12 mouse cellular contexts compared by ENCODE assay signal in genomic region chr6:34865213-34865612, GRCm38 (mm10). TPM values are rescaled to one million over a fixed set of nuclear protein-coding genes. Genes with fewer than 3 reads are reported as not detected.
DNase-seq lines count a peak whose midpoint lies in the region; ATAC-seq lines count a peak whose summit lies in the region.
"Had no signal": no experiment of that assay in that cellular context is flagged by ENCODE, and none has a peak within 500 bp of the region (broad histone marks: within the 10 kb centered on the region; RNA-seq: fewer than 3 reads in every experiment).

No protein-coding gene starts in this region.

- 46% methylated on average over 5 of the region's 5 CpGs for WGBS in intestine, embryonic 15.5 days
- 40% methylated on average over 5 of the region's 5 CpGs for WGBS in stomach, embryonic 15.5 days
- 77% methylated on average over 5 of the region's 5 CpGs for WGBS in forebrain, embryonic 15.5 days

- ATAC-seq in megakaryocyte, adult 5-6 weeks (ENCODE audit: poor library complexity, severe bottlenecking) = no peak
- no peak for ATAC-seq in intestine, embryonic 15.5 days
- no peak for ATAC-seq in stomach, embryonic 15.5 days (ENCODE audit: insufficient read depth, low FRiP score, low read depth)
- no peak for ATAC-seq in forebrain, embryonic 15.5 days (replicated peaks)
- ATAC-seq: Patski had no signal

- H3K36me3 ChIP-seq in megakaryocyte, embryonic 14.5 days (replicated peaks; ENCODE audit: low read length) = peaks cover 58% of the 10 kb centered on the region
- H3K36me3 ChIP-seq in intestine, embryonic 15.5 days = no peaks in the 10 kb centered on the region
- H3K36me3 ChIP-seq in stomach, embryonic 15.5 days = no peaks in the 10 kb centered on the region
- H3K36me3 ChIP-seq in forebrain, embryonic 15.5 days = no peaks in the 10 kb centered on the region

- H3K4me2 ChIP-seq in intestine, embryonic 15.5 days (replicated peaks) = no peak overlapping the region
- no peak overlapping the region for H3K4me2 ChIP-seq in stomach, embryonic 15.5 days
- no peak overlapping the region for H3K4me2 ChIP-seq in forebrain, embryonic 15.5 days (replicated peaks)

- H3K9me3 ChIP-seq in megakaryocyte, embryonic 14.5 days = no peaks in the 10 kb centered on the region
- H3K9me3 ChIP-seq in intestine, embryonic 15.5 days = no peaks in the 10 kb centered on the region
- no peaks in the 10 kb centered on the region for H3K9me3 ChIP-seq in stomach, embryonic 15.5 days
- no peaks in the 10 kb centered on the region for H3K9me3 ChIP-seq in forebrain, embryonic 15.5 days

- H3K9ac ChIP-seq in intestine, embryonic 15.5 days = no peak overlapping the region
- no peak overlapping the region for H3K9ac ChIP-seq in stomach, embryonic 15.5 days
- no peak overlapping the region for H3K9ac ChIP-seq in forebrain, embryonic 15.5 days (replicated peaks)

- H3K4me1 ChIP-seq in megakaryocyte, embryonic 14.5 days = peaks cover 87% of the 10 kb centered on the region
- H3K4me1 ChIP-seq in intestine, embryonic 15.5 days (replicated peaks) = peaks cover 15% of the 10 kb centered on the region; the same call in 1 of the 2 replicates
- peaks cover 33% of the 10 kb centered on the region for H3K4me1 ChIP-seq in stomach, embryonic 15.5 days
- no peaks in the 10 kb centered on the region for H3K4me1 ChIP-seq in forebrain, embryonic 15.5 days

- H3K4me3 ChIP-seq in megakaryocyte, embryonic 14.5 days (replicated peaks) = peak overlapping the region; percentile 89
- H3K4me3 ChIP-seq in intestine, embryonic 15.5 days (replicated peaks) = no peak overlapping the region
- H3K4me3 ChIP-seq in stomach, embryonic 15.5 days (replicated peaks) = no peak overlapping the region
- no peak overlapping the region for H3K4me3 ChIP-seq in forebrain, embryonic 15.5 days

- DNase-seq in heart, adult 11 months = peak; percentile 97
- no peak for DNase-seq in heart, postnatal 10 days
- no peak for DNase-seq in MN1 (ENCODE audit: low spot score)
- DNase-seq: layer of hippocampus, postnatal 36 days; midbrain, embryonic 14.5 days had no signal

- intact Hi-C loops in heart, postnatal 10 days (cut with DNase I) = loop anchor here (1.0 kb wide), 2 partner anchors 12 to 84 kb away; no protein-coding TSS in a partner anchor

- peak overlapping the region; percentile 27; the same call in 1 of the 2 replicates for H3K27ac ChIP-seq in intestine, embryonic 15.5 days
- 0 out of 2 replicates have a peak overlapping the region, but pooled peaks have one; percentile 59 for H3K27ac ChIP-seq in stomach, embryonic 15.5 days
- H3K27ac ChIP-seq in forebrain, embryonic 15.5 days (replicated peaks) = no peak overlapping the region

- no peaks in the 10 kb centered on the region for H3K27me3 ChIP-seq in megakaryocyte, embryonic 14.5 days (replicated peaks)
- H3K27me3 ChIP-seq in intestine, embryonic 15.5 days (replicated peaks) = no peaks in the 10 kb centered on the region
- no peaks in the 10 kb centered on the region for H3K27me3 ChIP-seq in stomach, embryonic 15.5 days (replicated peaks)
- no peaks in the 10 kb centered on the region for H3K27me3 ChIP-seq in forebrain, embryonic 15.5 days
- H3K27me3 ChIP-seq: Patski had no signal

RNA-seq across cellular contexts. Expression of gene Tmem140, which starts 2.3 kb away (rescaled TPM):
- 10 to 100 TPM; 16.0 to 19.3 TPM for total RNA-seq in heart, postnatal 10 days (2021)
- 5.5 and 11.5 TPM in 2 replicates for polyA plus RNA-seq in megakaryocyte, embryonic 14.5 days (2012; ENCODE audit: insufficient read depth, low replicate concordance)
- 3.1 and 5.0 TPM in 2 replicates for total RNA-seq in megakaryocyte, adult 5-6 weeks (2015)
- total RNA-seq in megakaryocyte, adult 5-6 weeks (2017) = 2.8 and 6.1 TPM in 2 replicates
- 1.7 and 1.8 TPM in 2 replicates for polyA plus RNA-seq in intestine, embryonic 15.5 days (2015; fragmentation: Nextera tagmentation; extraction: Ambion mirVana)
- 1.8 and 2.5 TPM in 2 replicates for polyA plus RNA-seq in stomach, embryonic 15.5 days (2015; fragmentation: Nextera tagmentation; extraction: Ambion mirVana)
- polyA plus RNA-seq in forebrain, embryonic 15.5 days (2015; fragmentation: Nextera tagmentation; extraction: Ambion mirVana) = 1.3 and 1.6 TPM in 2 replicates

RNA-seq across cellular contexts. Expression of gene Cyren, which starts 12.6 kb away (rescaled TPM):
- total RNA-seq in heart, postnatal 10 days (2021) = 1 to 10 TPM; 5.3 TPM
- 14.0 and 14.5 TPM in 2 replicates for polyA plus RNA-seq in megakaryocyte, embryonic 14.5 days (2012; ENCODE audit: insufficient read depth, low replicate concordance)
- total RNA-seq in megakaryocyte, adult 5-6 weeks (2015) = 7.5 and 8.1 TPM in 2 replicates
- 3.8 and 7.1 TPM in 2 replicates for total RNA-seq in megakaryocyte, adult 5-6 weeks (2017)
- polyA plus RNA-seq in intestine, embryonic 15.5 days (2015; fragmentation: Nextera tagmentation; extraction: Ambion mirVana) = 11.0 and 11.3 TPM in 2 replicates
- 12.5 and 12.6 TPM in 2 replicates for polyA plus RNA-seq in stomach, embryonic 15.5 days (2015; fragmentation: Nextera tagmentation; extraction: Ambion mirVana)
- 11.4 and 13.7 TPM in 2 replicates for polyA plus RNA-seq in forebrain, embryonic 15.5 days (2015; fragmentation: Nextera tagmentation; extraction: Ambion mirVana)

RNA-seq across cellular contexts. Expression of gene Wdr91, which starts 45.5 kb away (rescaled TPM):
- 10 to 100 TPM; 18.3 to 20.7 TPM for total RNA-seq in heart, postnatal 10 days (2021)
- 13.0 and 28.5 TPM in 2 replicates for polyA plus RNA-seq in megakaryocyte, embryonic 14.5 days (2012; ENCODE audit: insufficient read depth, low replicate concordance)
- total RNA-seq in megakaryocyte, adult 5-6 weeks (2015) = 4.2 and 7.6 TPM in 2 replicates
- total RNA-seq in megakaryocyte, adult 5-6 weeks (2017) = 19.6 and 27.5 TPM in 2 replicates
- 7.1 and 8.4 TPM in 2 replicates for polyA plus RNA-seq in intestine, embryonic 15.5 days (2015; fragmentation: Nextera tagmentation; extraction: Ambion mirVana)
- 9.0 and 9.1 TPM in 2 replicates for polyA plus RNA-seq in stomach, embryonic 15.5 days (2015; fragmentation: Nextera tagmentation; extraction: Ambion mirVana)
- 11.2 and 12.4 TPM in 2 replicates for polyA plus RNA-seq in forebrain, embryonic 15.5 days (2015; fragmentation: Nextera tagmentation; extraction: Ambion mirVana)

RNA-seq across cellular contexts. Expression of gene Stra8, which starts 54.8 kb away (rescaled TPM):
- total RNA-seq in heart, postnatal 10 days (2021) = not detected
- not detected in 2 replicates for polyA plus RNA-seq in megakaryocyte, embryonic 14.5 days (2012; ENCODE audit: insufficient read depth, low replicate concordance)
- not detected in 2 replicates for total RNA-seq in megakaryocyte, adult 5-6 weeks (2015)
- not detected in 2 replicates for total RNA-seq in megakaryocyte, adult 5-6 weeks (2017)
- not detected in 2 replicates for polyA plus RNA-seq in intestine, embryonic 15.5 days (2015; fragmentation: Nextera tagmentation; extraction: Ambion mirVana)
- polyA plus RNA-seq in stomach, embryonic 15.5 days (2015; fragmentation: Nextera tagmentation; extraction: Ambion mirVana) = not detected in 2 replicates
- not detected in 2 replicates for polyA plus RNA-seq in forebrain, embryonic 15.5 days (2015; fragmentation: Nextera tagmentation; extraction: Ambion mirVana)
- total RNA-seq: granulocyte monocyte progenitor cell, adult 5-6 weeks; layer of hippocampus, postnatal 36 days had no signal
- polyA plus RNA-seq: midbrain, embryonic 14.5 days; Patski had no signal
